Mouse (Mus musculus): ENCODE measurements around the gene 2010111I01Rik. TPM values are rescaled to one million over a fixed set of nuclear protein-coding genes. Genes with fewer than 3 reads are reported as not detected.

Gene 2010111I01Rik
- polyA plus RNA-seq, 1 experiment from 2014 or later = 80.8 TPM

DNA sequence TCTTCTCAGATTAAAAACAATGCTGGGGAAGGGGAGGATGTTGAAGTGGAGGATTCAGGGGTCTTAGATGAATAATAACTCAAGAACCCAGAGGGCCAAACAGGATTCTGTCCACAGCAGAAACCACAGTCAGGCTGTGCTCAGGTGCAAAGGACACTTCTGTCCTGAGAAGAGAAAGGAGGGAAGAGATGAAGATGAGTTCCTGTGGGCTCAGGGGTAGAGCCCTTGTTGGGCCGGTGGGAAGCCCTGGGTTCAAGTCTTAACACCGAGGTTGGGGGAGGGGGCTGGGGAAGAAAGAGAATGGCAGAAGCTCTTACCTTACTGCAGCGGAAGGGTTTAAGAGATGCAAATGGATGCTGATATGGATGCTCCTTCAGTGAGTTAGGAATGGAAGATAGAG is 7.7 kb downstream of the 2010111I01Rik start:
- no peaks in the 10 kb centered on the region for H3K36me3 ChIP-seq (ENCODE audit: control insufficient read depth, insufficient read depth, low read length)
- H3K4me2 ChIP-seq (ENCODE audit: low read depth) = no peak overlapping the region
- H3K4me3 ChIP-seq (ENCODE audit: low read depth, low read length) = no peak overlapping the region
- ATAC-seq (ENCODE audit: insufficient read depth, low FRiP score, low TSS enrichment) = no peak
- no peaks in the 10 kb centered on the region for H3K9me3 ChIP-seq (ENCODE audit: control insufficient read depth, low read length)
- H3K9ac ChIP-seq (ENCODE audit: low read length) = no peak overlapping the region
- H3K4me1 ChIP-seq (ENCODE audit: control insufficient read depth, insufficient read depth, low read length) = no peaks in the 10 kb centered on the region
- H3K27me3 ChIP-seq (ENCODE audit: control insufficient read depth, insufficient read depth, low read length) = no peaks in the 10 kb centered on the region
- H3K27ac ChIP-seq (ENCODE audit: low read depth, low read length) = no peak overlapping the region
- WGBS = 82% methylated on average over 3 of the region's 3 CpGs
- DNase-seq (ENCODE audit: low spot score) = no peak

DNA sequence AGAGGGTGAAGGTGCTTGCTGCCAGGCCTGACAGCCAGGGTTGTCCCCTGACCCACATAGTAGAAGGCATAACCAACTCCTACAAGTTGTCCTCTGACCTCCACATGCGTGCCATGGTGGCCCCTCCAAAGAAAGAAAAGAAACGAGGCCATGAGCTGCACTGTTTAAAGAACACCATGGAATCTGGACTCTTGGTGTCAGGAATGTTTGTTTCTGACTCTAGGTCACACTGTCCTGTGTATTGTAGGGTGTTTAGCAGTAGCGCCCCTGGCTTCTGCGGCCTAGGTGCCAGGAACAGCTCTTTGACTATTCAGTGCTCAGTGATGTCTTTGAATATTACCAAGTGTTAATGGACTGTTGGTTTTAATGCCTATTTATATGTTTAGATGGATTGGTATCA is 8.4 kb downstream of the 2010111I01Rik start:
- no peak overlapping the region for H3K4me2 ChIP-seq (ENCODE audit: low read depth)
- H3K36me3 ChIP-seq (ENCODE audit: control insufficient read depth, insufficient read depth, low read length) = no peaks in the 10 kb centered on the region
- no peak overlapping the region for H3K27ac ChIP-seq (ENCODE audit: low read depth, low read length)
- H3K4me3 ChIP-seq (ENCODE audit: low read depth, low read length) = no peak overlapping the region
- no peaks in the 10 kb centered on the region for H3K9me3 ChIP-seq (ENCODE audit: control insufficient read depth, low read length)
- WGBS = 84% methylated on average over 4 of the region's 4 CpGs
- H3K4me1 ChIP-seq (ENCODE audit: control insufficient read depth, insufficient read depth, low read length) = no peaks in the 10 kb centered on the region
- no peak overlapping the region for H3K9ac ChIP-seq (ENCODE audit: low read length)
- DNase-seq (ENCODE audit: low spot score) (no peak), ATAC-seq (ENCODE audit: insufficient read depth, low FRiP score, low TSS enrichment) (no peak)
- no peaks in the 10 kb centered on the region for H3K27me3 ChIP-seq (ENCODE audit: control insufficient read depth, insufficient read depth, low read length)

DNA sequence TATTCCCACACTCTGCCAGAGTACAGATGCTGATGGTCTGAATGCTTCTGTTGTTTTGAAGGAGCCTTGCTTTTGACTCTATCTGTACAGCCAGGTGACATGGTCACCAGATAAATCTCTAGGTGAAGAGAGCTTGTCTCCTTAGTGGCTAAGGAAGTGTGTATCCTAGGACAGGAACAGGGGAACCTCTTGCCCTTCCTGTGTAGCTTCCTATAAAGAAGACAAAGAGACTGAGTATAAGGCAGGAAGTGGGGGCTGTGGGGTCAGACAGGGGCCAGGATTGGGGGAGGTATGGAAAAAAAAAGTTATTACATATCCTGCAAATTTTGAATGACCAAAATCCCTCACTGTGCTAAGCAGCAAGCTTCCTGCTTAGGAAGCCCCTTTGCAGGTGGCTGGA is 13.4 kb downstream of the 2010111I01Rik start:
- DNase-seq (ENCODE audit: low spot score) (no peak), ATAC-seq (ENCODE audit: insufficient read depth, low FRiP score, low TSS enrichment) (no peak)
- Histone ChIP-seq H3K36me3 (ENCODE audit: control insufficient read depth, insufficient read depth, low read length) (no peaks in the 10 kb centered on the region), H3K27me3 (ENCODE audit: control insufficient read depth, insufficient read depth, low read length) (no peaks in the 10 kb centered on the region), H3K9ac (ENCODE audit: low read length) (no peak overlapping the region), H3K9me3 (ENCODE audit: control insufficient read depth, low read length) (no peaks in the 10 kb centered on the region), H3K4me1 (ENCODE audit: control insufficient read depth, insufficient read depth, low read length) (no peaks in the 10 kb centered on the region), H3K4me3 (ENCODE audit: low read depth, low read length) (no peak overlapping the region), H3K4me2 (ENCODE audit: low read depth) (no peak overlapping the region), H3K27ac (ENCODE audit: low read depth, low read length) (no peak overlapping the region)

DNA sequence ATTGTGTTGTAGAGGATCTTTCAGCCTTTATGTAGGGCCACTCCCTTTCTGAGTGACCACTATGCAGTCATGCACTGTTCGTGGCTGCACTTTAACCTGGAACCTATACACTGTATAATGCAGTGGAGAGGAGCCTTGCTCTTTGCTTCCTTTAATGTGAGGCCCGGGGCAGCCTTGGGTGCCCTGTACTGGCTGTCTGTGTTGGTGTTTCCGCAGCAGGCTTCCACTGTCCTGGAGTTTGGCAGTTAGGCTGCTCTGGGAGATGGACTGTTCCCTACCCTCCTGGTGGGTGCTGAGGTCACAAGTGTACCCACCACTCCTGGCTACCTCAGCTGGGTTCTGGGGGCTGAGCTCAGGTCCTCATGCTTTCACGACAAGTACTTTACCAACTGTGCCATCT is 14.1 kb downstream of the 2010111I01Rik start:
- ATAC-seq (ENCODE audit: insufficient read depth, low FRiP score, low TSS enrichment) = no peak
- H3K9me3 ChIP-seq (ENCODE audit: control insufficient read depth, low read length) = no peaks in the 10 kb centered on the region
- WGBS = 82% methylated on average over 4 of the region's 4 CpGs

DNA sequence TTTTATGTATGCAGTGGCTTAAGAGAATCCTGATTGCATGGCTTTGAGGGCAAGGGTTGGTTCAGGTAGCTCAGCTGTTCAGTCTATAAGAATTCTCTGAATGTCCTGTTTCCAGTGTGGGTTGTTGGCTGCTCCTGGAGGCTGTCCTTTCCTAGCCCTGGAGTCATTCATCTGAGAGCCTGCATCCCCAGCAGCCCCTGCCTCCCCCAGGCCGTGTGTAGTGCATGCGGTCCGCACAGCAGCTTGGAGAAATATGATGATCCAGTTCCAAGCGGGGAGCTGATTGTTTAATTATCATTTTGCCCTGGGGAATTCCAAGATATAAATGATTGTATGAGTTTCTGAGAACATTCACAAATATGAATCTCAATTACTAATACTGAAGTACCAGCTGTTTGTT is 14.5 kb downstream of the 2010111I01Rik start:
- ATAC-seq (ENCODE audit: insufficient read depth, low FRiP score, low TSS enrichment) = no peak
- 88% methylated on average over 4 of the region's 4 CpGs for WGBS

More for the DNA sequence above, 14.1 kb downstream of the 2010111I01Rik start:
- Histone ChIP-seq H3K4me1 (ENCODE audit: control insufficient read depth, insufficient read depth, low read length) (no peaks in the 10 kb centered on the region), H3K4me3 (ENCODE audit: low read depth, low read length) (no peak overlapping the region), H3K27ac (ENCODE audit: low read depth, low read length) (no peak overlapping the region), H3K36me3 (ENCODE audit: control insufficient read depth, insufficient read depth, low read length) (no peaks in the 10 kb centered on the region), H3K4me2 (ENCODE audit: low read depth) (no peak overlapping the region), H3K27me3 (ENCODE audit: control insufficient read depth, insufficient read depth, low read length) (no peaks in the 10 kb centered on the region), H3K9ac (ENCODE audit: low read length) (no peak overlapping the region)
- DNase-seq (ENCODE audit: low spot score) = no peak

DNA sequence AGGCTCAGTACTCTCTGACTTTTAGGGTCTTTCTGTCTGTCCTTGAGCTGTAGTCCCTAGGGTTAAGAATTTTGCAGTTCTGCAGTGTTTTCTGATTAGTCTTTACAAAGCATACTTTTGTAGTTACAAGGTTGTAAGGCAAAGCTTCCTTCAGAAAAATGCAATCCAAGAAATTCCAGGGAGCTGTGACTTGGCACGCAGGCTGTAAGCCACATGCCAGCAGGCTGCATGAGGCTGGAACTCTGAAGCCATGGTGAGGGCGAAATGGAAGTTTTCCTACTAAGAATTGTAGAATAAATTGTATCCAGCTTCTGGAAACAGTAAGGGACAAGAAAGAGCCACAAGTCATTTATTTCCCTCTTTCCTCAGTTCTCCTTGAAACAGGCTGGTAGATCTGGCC is 15.4 kb downstream of the 2010111I01Rik start:
- no peaks in the 10 kb centered on the region for H3K27me3 ChIP-seq (ENCODE audit: control insufficient read depth, insufficient read depth, low read length)
- H3K4me1 ChIP-seq (ENCODE audit: control insufficient read depth, insufficient read depth, low read length) = no peaks in the 10 kb centered on the region
- no peak overlapping the region for H3K9ac ChIP-seq (ENCODE audit: low read length)
- no peaks in the 10 kb centered on the region for H3K36me3 ChIP-seq (ENCODE audit: control insufficient read depth, insufficient read depth, low read length)
- no peaks in the 10 kb centered on the region for H3K9me3 ChIP-seq (ENCODE audit: control insufficient read depth, low read length)
- H3K4me2 ChIP-seq (ENCODE audit: low read depth) = no peak overlapping the region
- WGBS = 93% methylated on average over 2 of the region's 2 CpGs
- H3K27ac ChIP-seq (ENCODE audit: low read depth, low read length) = no peak overlapping the region
- no peak for DNase-seq (ENCODE audit: low spot score)
- ATAC-seq (ENCODE audit: insufficient read depth, low FRiP score, low TSS enrichment) = no peak
- H3K4me3 ChIP-seq (ENCODE audit: low read depth, low read length) = no peak overlapping the region

More for the DNA sequence above, 14.5 kb downstream of the 2010111I01Rik start:
- H3K27me3 ChIP-seq (ENCODE audit: control insufficient read depth, insufficient read depth, low read length) = no peaks in the 10 kb centered on the region
- no peak overlapping the region for H3K27ac ChIP-seq (ENCODE audit: low read depth, low read length)
- H3K9ac ChIP-seq (ENCODE audit: low read length) = no peak overlapping the region
- DNase-seq (ENCODE audit: low spot score) = no peak
- no peak overlapping the region for H3K4me3 ChIP-seq (ENCODE audit: low read depth, low read length)
- no peaks in the 10 kb centered on the region for H3K9me3 ChIP-seq (ENCODE audit: control insufficient read depth, low read length)
- H3K4me2 ChIP-seq (ENCODE audit: low read depth) = no peak overlapping the region
- H3K36me3 ChIP-seq (ENCODE audit: control insufficient read depth, insufficient read depth, low read length) = no peaks in the 10 kb centered on the region
- H3K4me1 ChIP-seq (ENCODE audit: control insufficient read depth, insufficient read depth, low read length) = no peaks in the 10 kb centered on the region

DNA sequence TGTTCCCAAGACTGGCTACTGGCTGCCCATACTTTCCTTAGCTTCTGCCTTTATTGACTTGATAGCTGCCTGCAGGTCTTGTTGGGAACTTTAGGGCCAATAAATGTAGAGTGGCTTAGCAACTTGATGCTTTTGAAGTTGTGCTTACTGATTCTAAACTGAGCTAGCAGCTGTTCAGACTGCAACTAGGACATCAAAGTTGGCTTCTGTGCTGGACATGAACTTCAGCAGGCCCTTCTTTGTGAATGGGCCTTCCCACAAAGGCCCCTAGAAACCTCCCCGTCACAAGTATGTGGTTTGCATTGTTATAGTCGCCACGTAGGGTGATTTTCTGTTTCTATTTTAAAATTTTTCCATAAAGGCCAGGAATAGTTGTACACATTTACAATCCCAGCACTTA is 19.8 kb downstream of the 2010111I01Rik start:
- WGBS = 72% methylated on average over 3 of the region's 3 CpGs
- no peaks in the 10 kb centered on the region for H3K27me3 ChIP-seq (ENCODE audit: control insufficient read depth, insufficient read depth, low read length)
- H3K27ac ChIP-seq (ENCODE audit: low read depth, low read length) = no peak overlapping the region
- ATAC-seq (ENCODE audit: insufficient read depth, low FRiP score, low TSS enrichment) (no peak), DNase-seq (ENCODE audit: low spot score) (no peak)
- H3K4me1 ChIP-seq (ENCODE audit: control insufficient read depth, insufficient read depth, low read length) = no peaks in the 10 kb centered on the region
- H3K9me3 ChIP-seq (ENCODE audit: control insufficient read depth, low read length) = no peaks in the 10 kb centered on the region
- no peak overlapping the region for H3K9ac ChIP-seq (ENCODE audit: low read length)
- no peak overlapping the region for H3K4me3 ChIP-seq (ENCODE audit: low read depth, low read length)
- no peaks in the 10 kb centered on the region for H3K36me3 ChIP-seq (ENCODE audit: control insufficient read depth, insufficient read depth, low read length)
- H3K4me2 ChIP-seq (ENCODE audit: low read depth) = no peak overlapping the region

DNA sequence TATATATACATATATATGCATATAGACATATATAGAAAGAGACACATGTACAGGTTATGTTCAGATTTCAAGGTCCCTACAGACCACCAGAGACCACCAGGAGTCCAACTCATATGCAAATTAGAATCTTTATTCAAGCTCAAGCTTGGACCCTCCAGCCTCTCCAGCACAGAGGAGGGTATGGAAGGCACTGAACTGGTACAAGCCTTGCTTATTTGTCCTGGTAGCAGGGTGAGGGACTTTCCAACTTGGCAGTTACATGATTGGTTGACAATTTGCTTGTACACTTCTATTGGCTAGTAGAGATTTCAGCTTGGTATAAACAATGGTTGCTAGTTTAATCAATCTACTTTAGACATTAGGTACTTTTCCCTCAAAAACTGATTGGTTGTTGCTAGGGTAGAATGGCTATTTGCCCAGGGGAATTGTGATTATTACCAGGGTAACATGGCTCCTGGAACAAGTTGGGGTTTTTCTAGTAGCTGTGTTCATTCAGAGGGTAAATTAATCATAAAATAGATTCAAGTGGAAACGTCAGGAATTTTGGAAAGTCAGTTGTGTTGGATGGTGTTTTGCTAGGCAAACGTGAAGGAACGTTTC is 25.3 kb downstream of the 2010111I01Rik start:
- Histone ChIP-seq H3K36me3 (ENCODE audit: control insufficient read depth, insufficient read depth, low read length) (no peaks in the 10 kb centered on the region), H3K9ac (ENCODE audit: low read length) (no peak overlapping the region), H3K27me3 (ENCODE audit: control insufficient read depth, insufficient read depth, low read length) (no peaks in the 10 kb centered on the region), H3K4me1 (ENCODE audit: control insufficient read depth, insufficient read depth, low read length) (no peaks in the 10 kb centered on the region), H3K4me2 (ENCODE audit: low read depth) (no peak overlapping the region), H3K9me3 (ENCODE audit: control insufficient read depth, low read length) (no peaks in the 10 kb centered on the region), H3K4me3 (ENCODE audit: low read depth, low read length) (no peak overlapping the region), H3K27ac (ENCODE audit: low read depth, low read length) (no peak overlapping the region)
- WGBS = 82% methylated on average over 3 of the region's 3 CpGs
- no peak for DNase-seq (ENCODE audit: low spot score)
- ATAC-seq (ENCODE audit: insufficient read depth, low FRiP score, low TSS enrichment) = no peak

DNA sequence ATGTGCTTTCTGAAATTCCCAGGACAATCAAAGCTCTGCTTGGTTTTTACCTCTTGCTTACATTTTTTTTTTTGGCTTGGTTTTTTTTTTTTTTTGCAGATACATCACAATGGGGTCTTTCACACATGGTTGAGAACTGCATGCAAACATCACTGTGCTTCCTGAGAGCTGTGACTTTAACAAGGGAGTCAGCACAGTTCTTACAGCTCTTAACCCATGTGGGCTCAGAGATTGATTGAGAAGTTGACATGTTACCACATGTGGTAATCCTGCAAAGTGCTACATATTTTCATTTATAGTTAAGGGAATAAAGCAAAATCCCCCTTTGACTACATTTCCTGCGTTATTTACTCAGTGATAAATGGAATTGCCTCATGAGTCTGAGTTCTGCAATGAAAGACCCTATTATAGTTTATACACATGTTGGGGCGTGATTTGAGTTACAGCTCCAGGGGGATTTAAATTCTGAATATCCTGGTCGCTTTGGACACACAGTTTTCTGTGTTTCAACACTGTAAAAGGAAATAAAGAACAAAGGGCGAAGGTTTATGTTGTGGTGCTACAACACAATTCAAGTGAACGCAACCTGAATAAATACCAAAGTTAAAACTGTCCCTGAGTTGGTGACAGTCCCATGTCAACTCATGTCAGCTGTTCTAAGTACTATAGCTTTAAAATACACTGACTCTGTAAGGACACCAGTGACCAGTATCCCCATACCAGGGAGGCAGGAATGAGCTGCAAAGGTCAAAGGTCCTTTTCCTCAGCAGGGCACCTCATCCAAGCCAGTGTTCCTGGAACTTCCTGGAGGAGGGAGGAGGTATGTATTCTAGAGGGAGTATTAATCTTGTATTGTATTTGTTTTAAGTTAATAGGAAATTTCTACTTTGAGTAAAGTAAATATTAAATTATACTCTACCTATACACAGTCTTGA is 29.1 kb downstream of the 2010111I01Rik start:
- Histone ChIP-seq H3K27ac (ENCODE audit: low read depth, low read length) (no peak overlapping the region), H3K36me3 (ENCODE audit: control insufficient read depth, insufficient read depth, low read length) (no peaks in the 10 kb centered on the region), H3K9me3 (ENCODE audit: control insufficient read depth, low read length) (no peaks in the 10 kb centered on the region), H3K4me2 (ENCODE audit: low read depth) (no peak overlapping the region), H3K4me1 (ENCODE audit: control insufficient read depth, insufficient read depth, low read length) (no peaks in the 10 kb centered on the region), H3K27me3 (ENCODE audit: control insufficient read depth, insufficient read depth, low read length) (no peaks in the 10 kb centered on the region), H3K4me3 (ENCODE audit: low read depth, low read length) (no peak overlapping the region), H3K9ac (ENCODE audit: low read length) (no peak overlapping the region)
- ATAC-seq (ENCODE audit: insufficient read depth, low FRiP score, low TSS enrichment) (no peak), DNase-seq (ENCODE audit: low spot score) (no peak)
- WGBS = 70% methylated on average over 5 of the region's 5 CpGs

All from neural tube, embryonic 11.5 days (tissue).